Mouse (Mus musculus): ENCODE measurements around the gene Elk1.

DNA sequence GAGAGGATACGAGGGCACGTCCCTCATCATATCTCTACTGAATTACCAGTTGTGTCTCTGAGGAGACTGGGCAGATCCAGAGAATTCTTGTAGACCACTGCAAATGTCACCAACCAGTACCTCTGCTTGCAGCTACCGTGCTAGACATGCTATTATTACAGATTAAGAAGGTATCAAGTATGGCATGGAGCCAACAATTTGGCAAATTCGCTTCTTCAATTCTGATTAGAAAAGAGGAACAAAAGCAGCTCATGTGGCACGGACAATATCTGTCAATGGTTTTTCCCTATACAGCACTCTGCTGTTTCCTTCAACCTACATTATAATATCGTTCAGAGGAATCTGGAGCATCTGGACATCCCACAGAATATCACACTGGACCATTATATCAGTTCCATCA lies 36.7 kb downstream of the Elk1 start:
- TF ChIP-seq POLR2A (IDR thresholded peaks at IDR 0.05; ENCODE audit: insufficient read length, low read depth) (no peak), USF1 (IDR thresholded peaks at IDR 0.05; ENCODE audit: low read depth) (no peak), MYOD1 (IDR thresholded peaks at IDR 0.05; ENCODE audit: control insufficient read depth in 1 of 3, insufficient read length in 2 of 3, low read depth in 2 of 3) (no peak), E2F4 (IDR thresholded peaks at IDR 0.05; ENCODE audit: insufficient read depth) (no peak), MYOG (IDR thresholded peaks at IDR 0.05; ENCODE audit: control insufficient read depth in 1 of 3, insufficient read depth in 1 of 3, insufficient read length in 2 of 3, low read depth in 2 of 3) (no peak), CEBPB (IDR thresholded peaks at IDR 0.05; ENCODE audit: insufficient read depth, poor library complexity, severe bottlenecking) (no peak), MAX (IDR thresholded peaks at IDR 0.05; ENCODE audit: low read depth) (no peak), TCF12 (IDR thresholded peaks at IDR 0.05; ENCODE audit: insufficient read depth, poor library complexity, severe bottlenecking) (no peak), POLR2AphosphoS2 (IDR thresholded peaks at IDR 0.05; ENCODE audit: insufficient read length, low read depth) (no peak), SRF (IDR thresholded peaks at IDR 0.05; ENCODE audit: control insufficient read depth, insufficient read length, low read depth) (no peak), REST (IDR thresholded peaks at IDR 0.05; ENCODE audit: insufficient read depth, insufficient read length) (no peak), TCF3 (IDR thresholded peaks at IDR 0.05; ENCODE audit: insufficient read length, low read depth) (no peak)

Data from myocyte (in vitro differentiated cells).